Mouse (Mus musculus): ENCODE measurements around the gene Tom1. TPM values are rescaled to one million over a fixed set of nuclear protein-coding genes. Genes with fewer than 3 reads are reported as not detected.
A peak's percentile ranks its signal among the peaks of the same experiment; 100 is the strongest.

The Tom1 gene
- total and polyA plus RNA-seq, 3 experiments = 18.0 to 32.6 TPM; not detected in 1

GRCm38 (mm10) chr8:75071627-75072346 is 38.3 kb downstream of the Tom1 start (continued):
- TF ChIP-seq NRF1 (IDR thresholded peaks at IDR 0.05; ENCODE audit: insufficient read depth, low read depth, low read length, poor library complexity, severe bottlenecking) = no peak
- no peak for TF ChIP-seq CHD2 (IDR thresholded peaks at IDR 0.05; ENCODE audit: low read length)
- TF ChIP-seq POLR2A (IDR thresholded peaks at IDR 0.05; ENCODE audit: control insufficient read depth in 1 of 2, insufficient read depth in 1 of 2, low read depth in 1 of 2, low read length in 2 of 2, poor library complexity in 1 of 2) = no peak
- TF ChIP-seq BHLHE40 (IDR thresholded peaks at IDR 0.05; ENCODE audit: borderline replicate concordance, low read depth, low read length) = peak; percentile 62; the same call in 1 of the 2 replicates
- TF ChIP-seq RAD21 (IDR thresholded peaks at IDR 0.05; ENCODE audit: low read depth, low read length) = peak; percentile 90
- TF ChIP-seq ETS1 (IDR thresholded peaks at IDR 0.05; ENCODE audit: low read depth, low read length) = no peak
- TF ChIP-seq MAX (IDR thresholded peaks at IDR 0.05; ENCODE audit: low read length) = peak; percentile 94
- no peak for TF ChIP-seq ZNF384 (IDR thresholded peaks at IDR 0.05; ENCODE audit: low read depth, low read length)
- TF ChIP-seq TAL1 (IDR thresholded peaks at IDR 0.05; ENCODE audit: low read length) = no peak
- peak; percentile 86 for TF ChIP-seq ZC3H11A (IDR thresholded peaks at IDR 0.05; ENCODE audit: low read depth, low read length)
- no peak for TF ChIP-seq TBP (IDR thresholded peaks at IDR 0.05; ENCODE audit: low read depth, low read length)
- no peak for TF ChIP-seq ZMIZ1 (IDR thresholded peaks at IDR 0.05; ENCODE audit: low read depth, low read length)
- TF ChIP-seq USF2 (IDR thresholded peaks at IDR 0.05; ENCODE audit: borderline replicate concordance in 1 of 2, insufficient read depth in 1 of 2, low read depth in 1 of 2, low read length in 2 of 2) = no peak
- TF ChIP-seq E2F4 (IDR thresholded peaks at IDR 0.05; ENCODE audit: borderline replicate concordance, low read depth, low read length) = no peak
- TF ChIP-seq EP300 (IDR thresholded peaks at IDR 0.05; ENCODE audit: low read depth in 1 of 2, low read length in 2 of 2) = no peak
- TF ChIP-seq USF1 (IDR thresholded peaks at IDR 0.05; ENCODE audit: low read depth, low read length) = 0 out of 2 replicates have a peak, but pooled peaks have one; percentile 41

GRCm38 (mm10) chr8:75074876-75075275 is 41.4 kb downstream of the Tom1 start:
- H3K27me3 ChIP-seq (ENCODE audit: control insufficient read depth in 1 of 2, insufficient read depth in 2 of 2, low read length in 2 of 2) = no peaks in the 10 kb centered on the region
- no peaks in the 10 kb centered on the region for H3K79me2 ChIP-seq (ENCODE audit: control insufficient read depth, insufficient read depth, low read length, poor library complexity)

More at GRCm38 (mm10) chr8:75074876-75075275, 41.4 kb downstream of the Tom1 start:
- Histone ChIP-seq H3K4me3 (ENCODE audit: control insufficient read depth in 1 of 2, insufficient read depth in 1 of 2, low read depth in 2 of 2, low read length in 2 of 2) (no peak overlapping the region), H3K4me1 (ENCODE audit: control insufficient read depth in 1 of 2, insufficient read depth in 2 of 2, low read length in 2 of 2) (no peaks in the 10 kb centered on the region; a peak in 1 of 4 replicates), H3K9me3 (replicated peaks; ENCODE audit: insufficient read depth, low read length) (no peaks in the 10 kb centered on the region), H3K36me3 (ENCODE audit: control insufficient read depth in 1 of 2, insufficient read depth in 2 of 2, low read length in 2 of 2) (no peaks in the 10 kb centered on the region), H3K9ac (ENCODE audit: control insufficient read depth, low read depth, low read length, poor library complexity, severe bottlenecking) (no peak overlapping the region), H3K27ac (ENCODE audit: control insufficient read depth, low read depth, low read length) (no peak overlapping the region)
- no peak for DNase-seq (ENCODE audit: low read depth, low spot score)
- TF ChIP-seq RAD21 (IDR thresholded peaks at IDR 0.05; ENCODE audit: low read depth, low read length) = no peak
- no peak for TF ChIP-seq ETS1 (IDR thresholded peaks at IDR 0.05; ENCODE audit: low read depth, low read length)
- TF ChIP-seq MAFK (IDR thresholded peaks at IDR 0.05; ENCODE audit: borderline replicate concordance, low read depth, low read length) = no peak
- TF ChIP-seq ZNF384 (IDR thresholded peaks at IDR 0.05; ENCODE audit: low read depth, low read length) = no peak

Measured in MEL (cell line).